Mouse (Mus musculus) forebrain, postnatal 0 days (tissue): ENCODE measurements around the gene Stpg4. TPM values are rescaled to one million over a fixed set of nuclear protein-coding genes. Genes with fewer than 3 reads are reported as not detected.

Experiments used
- ATAC-seq: fragments of 200-750 bp; cut with Nextera tagmentation; 2 replicates; pipeline ENCODE4 v1.8.0; 2017; ENCODE audit warnings: mild to moderate bottlenecking, moderate library complexity
- DNase-seq: peaks from one replicate; pipeline ENCODE4 v3.0.0-alpha.2; 2015
- H3K27ac ChIP-seq: fragments of 300-500 bp; sonication (generic); 2 replicates; pipeline ENCODE4 v1.5.1; 2014; ENCODE audit warnings: low read depth, mild to moderate bottlenecking, antibody characterized with exemption, low read length, moderate library complexity, mixed read lengths
- H3K27me3 ChIP-seq: fragments of 300-500 bp; sonication (generic); 2 replicates; pipeline ENCODE4 v1.6.1; 2014; ENCODE audit warnings: mild to moderate bottlenecking, low read length, mixed read lengths; ENCODE audit not compliant: insufficient read depth
- H3K36me3 ChIP-seq: fragments of 300-500 bp; sonication (generic); 2 replicates; pipeline ENCODE4 v1.6.1; 2014; ENCODE audit warnings: mild to moderate bottlenecking, moderate library complexity; ENCODE audit not compliant: insufficient read depth
- H3K4me1 ChIP-seq: fragments of 300-500 bp; sonication (generic); 2 replicates; pipeline ENCODE4 v1.6.1; 2014; ENCODE audit warnings: antibody characterized with exemption; ENCODE audit not compliant: insufficient read depth
- H3K4me2 ChIP-seq: fragments of 300-500 bp; sonication (generic); 2 replicates; pipeline ENCODE4 v1.6.1; 2014; ENCODE audit warnings: low read depth, mild to moderate bottlenecking, moderate library complexity
- H3K4me3 ChIP-seq: fragments of 300-500 bp; sonication (generic); 2 replicates; pipeline ENCODE4 v1.5.1; 2014; ENCODE audit warnings: low read depth, low read length, mixed read lengths
- H3K9ac ChIP-seq: fragments of 300-500 bp; sonication (generic); 2 replicates; pipeline ENCODE4 v1.6.1; 2014; ENCODE audit warnings: mild to moderate bottlenecking
- H3K9me3 ChIP-seq: fragments of 300-500 bp; sonication (generic); 2 replicates; pipeline ENCODE4 v1.6.1; 2016; ENCODE audit warnings: low read length
- CTCF ChIP-seq: sonication (generic); IDR thresholded peaks from 2 replicates; pipeline ENCODE4 v1.5.1; 2016; ENCODE audit warnings: antibody characterized with exemption, control low read depth, low read depth
- WGBS: fragments of 180-500 bp; shearing (Covaris S2); extraction: QIAGEN DNeasy Blood & Tissue Kit; methylation state at CpG from one replicate; pipeline ENCODE4 v1.1.7; 2014; 5-methylcytosine and 5-hydroxymethylcytosine counted together
- polyA plus RNA-seq: library from polyadenylated mRNA; unstranded; fragments of >200 nt; fragmentation: Nextera tagmentation; extraction: Ambion mirVana; gene quantifications from 2 replicates; pipeline ENCODE4 v1.2.1, GENCODE M21; 2015
- total RNA-seq: library from RNA; depleted of rRNA; stranded (reverse); fragments of >200 nt; gene quantifications from 2 replicates; pipeline ENCODE4 v1.2.3, GENCODE M21; 2014

Gene Stpg4
- total and polyA plus RNA-seq, 2 experiments from 2014 or later: not detected

DNA sequence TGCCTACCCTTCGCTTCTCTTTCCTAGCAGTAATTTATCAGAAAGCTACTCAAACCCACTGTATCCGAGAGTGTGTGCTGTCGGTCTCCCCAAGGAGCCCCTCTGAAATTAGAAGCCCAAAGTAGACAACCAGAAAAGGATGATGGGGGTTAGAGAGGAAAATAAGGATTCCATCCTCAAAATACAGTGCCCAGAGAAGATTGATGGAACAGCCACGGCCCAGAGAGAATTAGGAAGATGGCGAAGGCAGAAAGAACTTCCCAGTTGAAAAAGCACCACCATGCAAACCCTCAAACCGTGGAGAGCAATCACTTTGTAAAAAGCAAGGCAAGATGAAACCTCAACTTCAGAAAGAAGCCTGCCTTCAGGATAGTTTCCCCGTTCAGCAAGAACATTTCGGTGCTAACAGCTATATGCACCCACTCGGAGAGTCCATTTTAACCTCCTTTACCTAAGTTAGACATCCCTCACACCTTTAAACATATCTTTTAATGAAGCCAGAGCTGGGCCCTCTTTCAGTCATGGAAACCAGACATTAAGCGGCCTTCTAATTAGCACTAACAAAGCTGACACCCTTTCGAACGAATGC, 20.2 kb upstream of the Stpg4 start:
- no peak for TF ChIP-seq CTCF
- peak overlapping the region; percentile 99 for H3K9ac ChIP-seq
- H3K27me3 ChIP-seq: no peaks in the 10 kb centered on the region
- H3K27ac ChIP-seq: peak overlapping the region; percentile 99
- no peaks in the 10 kb centered on the region for H3K36me3 ChIP-seq
- DNase-seq (no peak), ATAC-seq (no peak)
- peaks cover 18% of the 10 kb centered on the region for H3K4me1 ChIP-seq
- H3K4me2 ChIP-seq: peak overlapping the region; percentile 63
- 26% methylated on average over 12 of the region's 12 CpGs for WGBS
- peak overlapping the region; percentile 80 for H3K4me3 ChIP-seq
- H3K9me3 ChIP-seq: no peaks in the 10 kb centered on the region

GRCm38 (mm10) chr17:87446767-87447611, 19.4 kb upstream of the Stpg4 start, which contains the start of gene Calm2:
TSS of gene Calm2 (minus strand) at chr17:87446935.
- H3K27me3 ChIP-seq: no peaks in the 10 kb centered on the region
- peak within 1 kb of the TSS; percentile 80 for H3K4me3 ChIP-seq
- no peaks in the 10 kb centered on the region for H3K9me3 ChIP-seq
- peak; percentile 45 for TF ChIP-seq CTCF
- H3K27ac ChIP-seq: peak within 1 kb of the TSS; percentile 99
- WGBS: under 1% methylated on average over 69 of the region's 69 CpGs
- peak within 1 kb of the TSS; percentile 99 for H3K9ac ChIP-seq
- peak; percentile 92 for ATAC-seq
- peak within 1 kb of the TSS; percentile 68 for H3K4me2 ChIP-seq
- H3K4me1 ChIP-seq: peaks cover 22% of the 10 kb centered on the region
- peak; percentile 98 for DNase-seq
- no peaks in the 10 kb centered on the region for H3K36me3 ChIP-seq

- Histone ChIP-seq H3K9me3 (no peaks in the 10 kb centered on the region), H3K36me3 (no peaks in the 10 kb centered on the region), H3K27me3 (no peaks in the 10 kb centered on the region), H3K27ac (peak overlapping the region; percentile 99), H3K4me3 (peak overlapping the region; percentile 80), H3K9ac (peak overlapping the region; percentile 99), H3K4me2 (peak overlapping the region; percentile 68), H3K4me1 (peaks cover 25% of the 10 kb centered on the region)
- WGBS: 3% methylated on average over 46 of the region's 86 CpGs
- DNase-seq (peak; percentile 87), ATAC-seq (peak; percentile 72)
- no peak for TF ChIP-seq CTCF
Measured at GRCm38 (mm10) chr17:87445917-87446766, 18.6 kb upstream of the Stpg4 start.

DNA sequence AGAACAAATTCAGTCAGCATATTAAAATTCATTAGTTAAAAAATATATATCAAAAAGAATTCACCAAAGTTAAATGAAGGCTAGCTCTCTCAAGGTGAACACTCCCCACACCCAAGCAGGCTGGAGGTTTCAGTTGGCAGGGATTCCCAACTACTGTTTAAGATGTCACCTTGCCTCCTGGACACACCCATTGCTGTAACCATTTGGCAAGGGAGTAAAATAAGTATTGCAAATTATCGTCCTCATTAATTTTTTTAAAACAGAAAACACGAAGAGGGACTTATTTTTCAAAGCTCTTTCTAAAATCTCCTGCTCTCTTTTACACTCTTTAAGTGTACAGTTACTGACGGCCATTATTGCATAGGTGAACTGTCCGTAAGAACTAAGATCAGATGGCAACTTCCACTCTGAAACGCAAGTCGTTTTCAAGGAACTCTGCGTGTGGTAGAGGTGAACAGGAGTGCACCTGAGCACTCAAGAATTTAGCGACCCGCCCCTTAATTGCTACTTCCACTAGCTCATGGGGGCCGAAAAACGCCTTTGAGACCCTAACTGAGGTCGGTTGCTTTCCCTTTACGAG, 17.9 kb upstream of the Stpg4 start:
- H3K4me2 ChIP-seq: peak overlapping the region; percentile 68
- peak overlapping the region; percentile 99 for H3K27ac ChIP-seq
- TF ChIP-seq CTCF: no peak
- peak overlapping the region; percentile 80 for H3K4me3 ChIP-seq
- WGBS: under 1% methylated on average over 13 of the region's 13 CpGs
- ATAC-seq (no peak), DNase-seq (no peak)
- no peaks in the 10 kb centered on the region for H3K36me3 ChIP-seq
- H3K9me3 ChIP-seq: no peaks in the 10 kb centered on the region
- H3K9ac ChIP-seq: peak overlapping the region; percentile 99
- H3K4me1 ChIP-seq: peaks cover 25% of the 10 kb centered on the region
- H3K27me3 ChIP-seq: no peaks in the 10 kb centered on the region

DNA sequence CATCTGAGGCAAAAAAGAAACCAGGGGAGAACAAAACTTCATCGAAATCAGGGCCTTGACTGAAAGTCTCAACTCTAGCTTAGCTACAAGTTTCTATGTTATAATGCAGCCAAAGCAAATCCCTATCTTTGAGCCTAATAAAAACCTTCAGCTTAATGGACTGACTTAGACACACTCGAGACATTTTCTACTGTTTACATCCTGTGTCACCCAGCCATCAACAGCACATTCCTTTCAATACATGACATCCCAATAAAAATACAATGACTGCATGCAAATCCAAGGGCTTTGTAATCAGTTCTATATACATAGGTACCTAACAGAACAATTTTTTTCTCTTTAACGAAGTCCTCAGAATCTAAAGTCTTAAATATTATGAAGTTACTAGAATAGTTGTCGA, 17.2 kb upstream of the Stpg4 start:
- peak overlapping the region; percentile 65 for H3K4me2 ChIP-seq
- H3K27ac ChIP-seq: no peak overlapping the region
- 24% methylated on average over 4 of the region's 4 CpGs for WGBS
- ATAC-seq: no peak
- no peaks in the 10 kb centered on the region for H3K36me3 ChIP-seq
- peak overlapping the region; percentile 37 for H3K4me3 ChIP-seq
- H3K4me1 ChIP-seq: peaks cover 25% of the 10 kb centered on the region
- peak overlapping the region; percentile 28; the same call in 1 of the 2 replicates for H3K9ac ChIP-seq
- no peak for TF ChIP-seq CTCF
- DNase-seq: no peak
- H3K27me3 ChIP-seq: no peaks in the 10 kb centered on the region
- H3K9me3 ChIP-seq: no peaks in the 10 kb centered on the region

- no peak for DNase-seq
- H3K36me3 ChIP-seq: no peaks in the 10 kb centered on the region
- no peaks in the 10 kb centered on the region for H3K9me3 ChIP-seq
- H3K27ac ChIP-seq: no peak overlapping the region
- peak overlapping the region; percentile 65 for H3K4me2 ChIP-seq
- no peak for TF ChIP-seq CTCF
- no peak for ATAC-seq
- WGBS: 52% methylated on average over 2 of the region's 2 CpGs
- no peak overlapping the region for H3K4me3 ChIP-seq
- H3K4me1 ChIP-seq: peaks cover 25% of the 10 kb centered on the region
- H3K27me3 ChIP-seq: no peaks in the 10 kb centered on the region
- H3K9ac ChIP-seq: no peak overlapping the region
Measured at GRCm38 (mm10) chr17:87441537-87441936, 14.0 kb upstream of the Stpg4 start.
